Mouse (Mus musculus) embryonic facial prominence, embryonic 15.5 days (tissue): ENCODE measurements at regions not wholly inside any gene's neighbourhood (a gene's known extent, or its start where the extent isn't known, plus 50 kb on each side); places are given as distances from the start of the nearest gene placed in this dataset.

Experiments used
- ATAC-seq: fragments of 200-750 bp; cut with Nextera tagmentation; 2 replicates; pipeline ENCODE4 v1.8.0; 2017; ENCODE audit warnings: low read depth, moderate TSS enrichment; ENCODE audit not compliant: insufficient number of reproducible peaks, low FRiP score, low TSS enrichment
- H3K27ac ChIP-seq: fragments of 300-500 bp; sonication (generic); replicated peaks from 2 replicates; pipeline ENCODE4 v1.5.1; 2015; ENCODE audit warnings: mild to moderate bottlenecking, inconsistent platforms
- H3K27me3 ChIP-seq: fragments of 300-500 bp; sonication (generic); 2 replicates; pipeline ENCODE4 v1.6.1; 2015; ENCODE audit warnings: inconsistent platforms
- H3K36me3 ChIP-seq: fragments of 300-500 bp; sonication (generic); 2 replicates; pipeline ENCODE4 v1.6.1; 2015; ENCODE audit warnings: mild to moderate bottlenecking, inconsistent platforms
- H3K4me1 ChIP-seq: fragments of 300-500 bp; sonication (generic); 2 replicates; pipeline ENCODE4 v1.6.1; 2015; ENCODE audit warnings: inconsistent platforms
- H3K4me2 ChIP-seq: fragments of 300-500 bp; sonication (generic); replicated peaks from 2 replicates; pipeline ENCODE4 v1.6.1; 2015; ENCODE audit warnings: mild to moderate bottlenecking, inconsistent platforms
- H3K4me3 ChIP-seq: fragments of 300-500 bp; sonication (generic); replicated peaks from 2 replicates; pipeline ENCODE4 v1.5.1; 2015; ENCODE audit warnings: mild to moderate bottlenecking, inconsistent platforms
- H3K9ac ChIP-seq: fragments of 300-500 bp; sonication (generic); 2 replicates; pipeline ENCODE4 v1.6.1; 2015; ENCODE audit warnings: inconsistent platforms
- H3K9me3 ChIP-seq: fragments of 300-500 bp; sonication (generic); replicated peaks from 2 replicates; pipeline ENCODE4 v1.6.1; 2016; ENCODE audit warnings: inconsistent platforms
- WGBS: fragments of 180-500 bp; shearing (Covaris S2); methylation state at CpG from one replicate; pipeline ENCODE4 v1.1.7; 2015; 5-methylcytosine and 5-hydroxymethylcytosine counted together

- Histone ChIP-seq H3K9me3 (no peaks in the 10 kb centered on the region), H3K4me2 (no peak overlapping the region), H3K9ac (no peak overlapping the region), H3K27me3 (no peaks in the 10 kb centered on the region), H3K4me1 (no peaks in the 10 kb centered on the region), H3K36me3 (no peaks in the 10 kb centered on the region), H3K4me3 (no peak overlapping the region), H3K27ac (no peak overlapping the region)
- WGBS: 37% methylated on average over 6 of the region's 6 CpGs
- ATAC-seq: no peak
These were observed 114.8 kb upstream of the Plpp4 start for GRCm38 (mm10) chr7:129141942-129142598.

GRCm38 (mm10) chr7:129142599-129142949 lies 114.3 kb upstream of the Plpp4 start:
- no peak overlapping the region for H3K27ac ChIP-seq
- WGBS: 75% methylated on average over 5 of the region's 5 CpGs
- no peaks in the 10 kb centered on the region for H3K36me3 ChIP-seq
- no peak for ATAC-seq
- no peaks in the 10 kb centered on the region for H3K27me3 ChIP-seq
- H3K4me2 ChIP-seq: no peak overlapping the region
- H3K4me3 ChIP-seq: no peak overlapping the region
- H3K9ac ChIP-seq: no peak overlapping the region
- no peaks in the 10 kb centered on the region for H3K4me1 ChIP-seq
- no peaks in the 10 kb centered on the region for H3K9me3 ChIP-seq

GRCm38 (mm10) chr7:129155577-129155976 lies 101.3 kb upstream of the Plpp4 start:
- no peaks in the 10 kb centered on the region for H3K9me3 ChIP-seq
- H3K4me3 ChIP-seq: no peak overlapping the region
- no peak overlapping the region for H3K4me2 ChIP-seq
- no peak overlapping the region for H3K27ac ChIP-seq
- WGBS: 64% methylated on average over 2 of the region's 2 CpGs
- H3K9ac ChIP-seq: no peak overlapping the region
- no peaks in the 10 kb centered on the region for H3K27me3 ChIP-seq
- H3K4me1 ChIP-seq: no peaks in the 10 kb centered on the region
- ATAC-seq: no peak
- no peaks in the 10 kb centered on the region for H3K36me3 ChIP-seq

GRCm38 (mm10) chr7:129169971-129170370 lies 86.9 kb upstream of the Plpp4 start:
- no peak for ATAC-seq
- 90% methylated on average over 7 of the region's 7 CpGs for WGBS

GRCm38 (mm10) chr7:129190933-129191332 lies 65.9 kb upstream of the Plpp4 start:
- no peak overlapping the region for H3K4me2 ChIP-seq
- 66% methylated on average over 1 of the region's 1 CpGs for WGBS

More at GRCm38 (mm10) chr7:129169971-129170370, 86.9 kb upstream of the Plpp4 start:
- Histone ChIP-seq H3K27me3 (no peaks in the 10 kb centered on the region), H3K9me3 (no peaks in the 10 kb centered on the region), H3K4me1 (no peaks in the 10 kb centered on the region), H3K4me3 (no peak overlapping the region), H3K4me2 (no peak overlapping the region), H3K36me3 (no peaks in the 10 kb centered on the region), H3K27ac (no peak overlapping the region), H3K9ac (no peak overlapping the region)

GRCm38 (mm10) chr7:129207029-129207428 lies 49.8 kb upstream of the Plpp4 start:
- 85% methylated on average over 5 of the region's 5 CpGs for WGBS
- Histone ChIP-seq H3K9ac (no peak overlapping the region), H3K36me3 (no peaks in the 10 kb centered on the region), H3K4me3 (no peak overlapping the region), H3K4me1 (no peaks in the 10 kb centered on the region), H3K27me3 (no peaks in the 10 kb centered on the region), H3K4me2 (no peak overlapping the region), H3K9me3 (no peaks in the 10 kb centered on the region), H3K27ac (no peak overlapping the region)
- ATAC-seq: no peak

More at GRCm38 (mm10) chr7:129190933-129191332, 65.9 kb upstream of the Plpp4 start:
- Histone ChIP-seq H3K4me1 (no peaks in the 10 kb centered on the region), H3K9me3 (no peaks in the 10 kb centered on the region), H3K27ac (no peak overlapping the region), H3K27me3 (no peaks in the 10 kb centered on the region), H3K4me3 (no peak overlapping the region), H3K9ac (no peak overlapping the region), H3K36me3 (no peaks in the 10 kb centered on the region)
- ATAC-seq: no peak
